Mouse (Mus musculus): ENCODE measurements around the gene Pdlim5.
"Not testable (repeated sequence)": the region's sequence is repeated elsewhere in the genome, so short reads cannot be mapped to it uniquely, and the experiment has no call there.

Gene Pdlim5

DNA sequence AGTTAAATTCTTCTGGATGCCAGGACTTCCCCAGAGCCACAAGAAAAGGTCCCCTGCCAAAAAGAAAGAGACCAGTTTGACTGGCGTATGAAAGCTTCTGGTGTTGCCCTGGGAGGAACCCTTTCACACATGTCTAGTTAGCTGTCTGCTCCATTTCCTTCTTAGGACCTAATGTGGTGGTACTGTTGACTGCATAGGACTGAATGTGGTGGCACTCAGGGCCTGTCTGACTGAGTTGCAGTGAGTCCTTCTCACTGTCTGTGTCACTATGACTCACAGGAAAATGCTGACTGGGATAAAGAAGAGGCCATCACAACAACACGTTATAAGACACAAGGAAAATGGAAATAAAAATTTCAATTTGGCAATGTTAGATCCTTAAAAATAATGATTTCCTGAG lies 146.0 kb downstream of the Pdlim5 start:
- no peak for DNase-seq

DNA sequence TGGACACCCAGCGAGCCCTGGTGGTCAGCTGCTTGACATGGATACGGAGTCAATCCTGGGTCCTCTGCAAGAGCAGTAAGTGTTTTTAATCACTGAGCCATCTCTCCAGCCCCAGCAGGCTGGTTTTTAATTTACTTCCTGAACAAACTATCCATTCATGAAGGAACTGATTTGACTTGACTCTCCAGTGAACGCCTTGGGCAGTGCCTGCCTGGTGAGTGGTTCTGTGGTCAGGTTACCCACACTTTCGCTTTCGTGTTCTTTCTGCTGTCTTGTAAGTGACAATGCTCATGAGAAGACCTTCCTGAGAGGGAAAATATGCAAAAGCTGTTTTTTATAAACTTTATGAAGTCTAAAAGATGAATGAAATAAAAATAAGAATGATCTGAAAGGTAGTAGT lies 152.2 kb downstream of the Pdlim5 start:
- DNase-seq: no peak

DNA sequence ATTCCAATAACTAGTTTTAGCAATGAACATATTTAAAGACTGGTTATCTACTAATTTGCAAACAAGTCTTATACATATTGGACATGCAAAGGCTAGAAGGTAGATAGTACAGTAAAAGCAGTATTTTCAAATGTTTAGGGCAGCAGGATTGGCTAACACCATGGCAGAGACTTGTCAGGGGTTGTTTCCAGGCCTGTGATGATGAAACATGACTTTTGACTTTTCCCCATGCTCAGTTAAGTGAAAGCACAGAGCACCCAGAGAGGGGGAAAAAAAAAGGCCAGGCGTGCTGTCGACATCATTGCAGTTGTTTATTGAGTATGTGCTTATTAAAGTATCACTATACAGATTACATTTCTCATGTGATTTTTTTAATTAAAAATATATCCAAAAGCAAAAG lies 156.2 kb downstream of the Pdlim5 start:
- no peak for DNase-seq

DNA sequence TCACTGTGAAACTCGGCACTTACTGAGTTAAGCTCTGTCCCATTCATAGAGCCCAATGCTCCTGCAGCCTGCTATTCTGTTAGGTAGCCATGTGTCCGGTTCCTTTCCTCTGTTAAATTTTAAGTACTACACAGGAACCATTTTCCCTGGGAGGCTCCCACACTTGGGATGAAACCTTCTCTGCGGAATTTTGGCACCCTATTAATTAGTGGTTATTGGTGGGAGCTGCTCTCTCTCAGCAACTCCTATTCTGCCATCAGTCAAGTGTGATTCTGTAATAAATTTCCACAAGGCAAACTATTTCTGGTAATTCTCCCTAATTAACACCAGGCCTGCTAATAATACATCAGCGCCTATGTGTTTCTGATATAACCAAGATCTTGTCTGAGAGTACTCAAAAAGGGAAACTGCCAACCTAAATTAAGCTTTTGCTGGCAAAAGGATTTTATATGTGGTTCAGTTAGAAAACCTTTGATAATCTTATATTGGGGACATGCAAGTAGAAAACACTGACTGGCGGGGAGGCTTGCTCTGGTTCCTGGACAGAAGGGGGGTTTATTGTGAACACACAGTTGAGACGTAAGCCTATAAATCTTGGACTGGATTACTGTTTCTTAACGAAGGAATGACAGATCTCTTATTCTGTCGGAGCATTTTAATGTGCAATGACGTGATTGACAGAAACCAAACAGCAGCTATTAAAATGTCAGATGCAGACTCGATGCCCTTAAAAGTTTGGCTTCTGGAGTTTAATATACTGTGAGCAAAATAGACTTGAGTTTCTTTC lies 157.0 kb downstream of the Pdlim5 start:
- DNase-seq: no peak

DNA sequence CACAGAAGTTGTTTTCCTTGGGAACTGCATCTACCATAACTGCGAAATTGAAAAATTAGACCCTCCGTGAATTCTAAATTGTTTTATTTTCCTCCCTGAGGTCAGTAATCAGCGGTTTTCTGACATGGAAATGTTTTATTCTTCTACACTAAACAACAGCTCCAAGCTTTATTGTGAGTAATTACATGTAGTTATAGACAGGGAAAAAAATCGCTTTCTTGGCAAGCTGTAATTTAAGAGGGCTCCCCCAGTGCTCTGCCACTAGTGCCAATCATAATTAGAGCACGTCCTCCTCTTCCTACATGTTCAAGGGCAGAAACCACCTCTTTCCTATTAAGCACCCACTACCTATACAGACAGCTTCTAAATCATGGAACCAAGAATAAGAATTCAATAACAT lies 157.9 kb downstream of the Pdlim5 start:
- DNase-seq: no peak

DNA sequence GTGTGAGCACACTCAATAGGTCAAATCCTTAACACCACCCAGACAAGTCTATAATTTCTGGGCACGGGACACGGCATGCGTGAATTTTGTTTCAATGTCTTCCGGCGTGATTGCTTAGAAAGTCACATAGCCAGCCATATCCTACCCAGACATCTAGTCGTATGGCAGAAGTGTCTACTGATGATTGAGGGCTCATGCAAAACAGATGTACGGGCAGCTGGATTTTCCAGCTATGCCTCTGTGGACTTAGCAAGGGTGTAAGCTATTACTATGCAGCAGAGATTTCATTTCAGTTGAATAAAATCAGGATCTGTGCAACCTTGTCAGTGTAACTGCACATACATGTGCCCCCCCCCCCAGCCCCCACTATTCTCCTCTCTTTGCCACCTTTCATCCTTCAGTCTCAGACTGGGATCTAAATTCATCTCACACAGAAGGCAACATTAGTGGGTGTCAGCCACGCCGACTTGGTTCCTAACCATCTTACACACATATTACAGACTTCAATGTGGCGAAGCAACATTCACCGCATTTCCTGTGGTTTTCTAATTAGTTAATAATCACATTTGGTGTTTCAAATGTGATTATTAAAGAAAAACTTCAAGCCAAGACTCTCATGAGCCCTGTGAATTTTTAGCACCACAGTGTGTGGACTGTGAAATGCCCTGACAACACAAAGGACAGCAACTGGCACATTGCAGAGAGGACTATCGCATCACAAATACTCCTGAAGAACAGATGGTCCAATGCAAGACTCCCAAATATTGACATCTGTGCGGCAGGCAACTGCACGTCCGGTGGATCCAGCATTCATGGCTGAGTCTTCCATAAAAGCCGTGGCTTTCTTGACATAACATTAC lies 161.7 kb downstream of the Pdlim5 start:
- no peak for DNase-seq

DNA sequence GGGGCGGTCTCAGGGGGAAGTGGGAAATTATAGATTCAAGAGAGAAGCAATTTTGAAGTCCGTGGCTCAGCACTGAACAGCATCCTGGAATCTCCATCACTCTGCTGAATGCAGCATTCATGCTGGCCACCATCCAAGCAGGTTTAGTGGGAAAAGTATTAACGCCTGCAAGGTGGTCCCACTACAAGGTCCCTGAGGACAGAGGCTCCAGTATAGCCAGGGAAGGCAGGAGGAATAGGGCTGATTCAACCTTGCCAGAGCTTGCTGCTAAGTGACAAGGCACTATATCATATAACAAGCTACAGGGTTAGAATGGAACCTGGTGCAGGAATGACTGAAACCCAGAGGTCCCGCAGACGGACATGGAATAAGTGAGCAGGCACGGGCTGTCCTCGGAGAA lies 166.8 kb downstream of the Pdlim5 start:
- no peak for DNase-seq

DNA sequence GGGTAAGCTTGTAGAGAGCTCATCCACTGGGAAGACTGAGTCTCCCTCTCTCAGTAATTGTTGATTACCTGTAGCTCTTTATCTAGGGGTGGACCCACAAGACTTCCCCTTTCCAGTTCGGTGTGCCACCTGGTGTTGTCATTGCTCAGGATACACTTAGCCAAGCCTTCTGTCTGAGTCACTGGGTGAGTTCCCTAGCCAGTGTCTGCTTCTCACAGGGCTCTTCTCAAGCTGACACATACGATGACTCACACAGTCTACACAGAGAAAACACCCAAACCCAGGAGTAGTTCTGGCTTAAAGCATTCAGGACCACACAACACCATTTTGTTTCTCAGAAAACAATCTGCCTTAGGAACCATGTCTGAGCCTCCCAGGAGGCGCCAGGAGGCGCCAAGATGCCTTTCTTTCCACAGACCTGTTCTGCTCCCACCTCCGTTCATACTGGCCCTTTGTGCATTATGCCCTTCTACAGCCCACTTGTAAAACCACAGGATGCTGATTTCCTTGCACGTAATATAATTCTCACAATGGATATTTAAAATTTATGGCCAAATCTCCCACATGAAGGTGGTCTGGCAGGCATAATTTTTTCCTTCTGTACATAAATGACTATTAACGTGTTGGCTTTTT lies 172.9 kb downstream of the Pdlim5 start:
- DNase-seq: no peak

DNA sequence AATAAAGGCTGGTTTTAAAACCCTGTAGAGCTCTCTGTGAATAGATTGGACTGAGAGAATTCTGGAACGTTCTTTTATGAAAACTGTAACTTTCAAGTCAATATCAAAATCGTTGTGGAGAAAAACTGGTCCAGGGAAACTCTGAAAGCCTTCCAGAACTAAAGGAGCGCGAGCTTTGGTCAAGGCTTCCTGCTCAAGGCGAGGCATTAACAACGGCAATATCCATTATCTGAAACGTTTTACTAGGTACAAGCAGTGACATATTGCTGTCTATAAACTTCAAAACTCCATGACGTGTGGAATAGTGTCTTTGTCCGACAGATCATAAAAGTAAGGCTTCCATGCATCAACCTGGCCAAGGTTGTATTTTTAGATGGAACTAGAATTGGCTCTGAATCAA lies 175.6 kb downstream of the Pdlim5 start:
- no peak for DNase-seq

DNA sequence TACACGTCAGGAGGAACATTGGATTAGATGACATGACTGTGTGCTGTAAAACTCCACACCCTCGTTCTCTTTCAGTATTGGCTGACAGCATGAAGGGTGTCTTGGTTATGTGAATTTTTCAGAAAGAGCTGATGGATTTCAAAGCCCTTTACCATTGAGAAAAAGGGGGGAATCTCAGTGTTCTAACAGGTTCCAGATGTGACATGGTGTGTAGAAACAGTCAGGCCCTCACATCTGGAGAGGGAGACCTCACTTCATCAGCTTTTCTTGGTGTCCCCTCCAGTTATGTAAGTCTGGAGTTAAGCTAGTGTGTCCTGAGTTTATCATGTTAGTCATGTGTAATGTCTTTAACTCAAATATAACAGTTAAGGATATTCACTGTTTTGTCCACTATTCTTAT lies 182.7 kb downstream of the Pdlim5 start:
- DNase-seq: no peak

DNA sequence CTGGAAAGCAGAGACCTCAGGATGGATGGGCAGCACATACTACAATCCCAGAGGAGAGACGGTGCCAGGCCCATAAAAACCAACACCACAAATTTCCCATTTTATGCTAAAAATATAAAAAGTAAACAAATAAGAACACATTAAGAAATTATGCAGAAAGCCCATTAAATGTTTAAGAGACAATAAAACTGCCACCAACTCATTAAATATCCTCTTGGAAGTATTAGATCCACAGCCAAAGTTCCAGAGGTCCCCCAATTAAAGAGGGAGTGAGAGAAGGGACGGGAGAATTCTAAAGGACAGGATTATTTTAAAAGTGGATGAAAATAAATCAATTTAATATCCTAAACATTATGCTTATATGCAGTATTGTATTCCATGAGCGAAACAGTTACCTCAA lies 183.3 kb downstream of the Pdlim5 start:
- no peak for DNase-seq

DNA sequence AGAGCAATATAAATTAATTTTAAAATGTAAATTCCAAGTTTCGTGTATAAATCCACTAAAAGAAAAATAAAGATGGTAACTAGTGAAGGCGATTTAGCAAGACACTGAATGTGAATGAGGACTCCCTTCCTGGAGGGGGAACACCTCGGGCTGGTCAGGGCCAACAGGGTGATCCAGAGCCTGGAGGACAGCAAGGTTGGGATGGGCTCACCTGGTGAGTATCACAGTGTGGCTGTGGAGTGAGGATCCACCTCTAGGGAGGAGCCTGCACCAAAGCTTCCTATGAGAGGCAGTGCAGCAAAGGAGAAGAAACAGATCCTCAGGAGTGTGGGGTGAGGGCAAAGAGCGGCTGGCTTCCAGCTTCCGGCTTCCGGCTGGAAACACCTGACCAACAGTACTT lies 185.5 kb downstream of the Pdlim5 start:
- DNase-seq: no peak

DNA sequence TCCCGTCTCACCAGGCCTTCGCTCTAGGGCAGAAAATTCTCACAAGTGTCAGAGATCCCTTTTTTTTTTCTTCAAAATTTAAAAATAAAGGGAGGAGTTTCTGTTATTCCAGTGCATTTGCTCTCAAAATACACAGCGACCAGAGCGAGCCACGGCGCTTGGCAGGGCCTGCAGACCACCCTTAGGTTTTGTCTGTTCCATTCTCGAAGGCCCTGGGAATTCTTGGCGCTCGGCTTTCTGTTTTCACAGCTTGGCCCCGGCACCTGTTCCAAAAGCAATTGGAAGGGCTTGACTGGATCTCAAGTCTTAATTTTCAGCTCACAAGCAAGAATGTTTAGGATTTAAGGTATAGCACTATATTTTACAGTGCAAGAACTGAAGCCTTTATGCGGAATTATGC lies 186.4 kb downstream of the Pdlim5 start:
- no peak for DNase-seq

DNA sequence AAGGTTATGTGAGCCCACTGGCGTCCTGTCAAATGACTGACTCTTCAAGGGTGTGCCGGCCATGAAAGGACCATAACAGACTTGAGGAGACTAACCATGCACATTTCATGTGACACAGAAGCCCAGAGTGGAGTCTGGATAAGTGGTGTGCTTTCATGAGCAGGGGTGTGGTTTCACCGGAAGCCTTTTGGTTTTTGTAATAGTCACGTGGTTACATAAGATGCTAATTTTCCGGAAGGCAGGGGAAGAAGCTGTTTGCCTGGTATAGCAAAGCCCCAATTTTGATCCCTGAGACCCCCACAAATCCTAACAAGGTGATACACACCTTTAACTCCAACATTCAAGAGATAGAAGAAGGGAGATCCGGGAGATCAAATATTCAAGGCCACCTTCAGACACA lies 188.0 kb downstream of the Pdlim5 start:
- no peak for DNase-seq

DNA sequence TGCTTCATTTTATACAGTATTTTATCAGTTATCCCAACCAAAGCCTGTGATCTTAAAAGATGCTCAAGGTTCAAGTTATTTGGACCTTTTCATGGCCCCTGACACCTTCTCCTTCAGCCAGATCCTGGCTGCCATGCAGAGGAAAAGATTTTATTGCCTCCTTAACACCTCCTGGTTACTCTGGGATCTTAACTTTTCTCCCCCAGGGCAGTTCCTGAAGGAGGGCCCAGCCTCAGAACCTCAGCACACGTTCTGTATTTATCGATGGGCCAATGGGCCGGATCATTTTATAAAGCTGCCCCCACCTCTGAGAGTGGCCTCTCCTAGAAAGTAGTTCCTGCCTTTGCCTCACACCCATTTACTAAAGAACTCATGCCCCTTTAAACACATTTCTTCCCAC lies 189.2 kb downstream of the Pdlim5 start:
- no peak for DNase-seq

DNA sequence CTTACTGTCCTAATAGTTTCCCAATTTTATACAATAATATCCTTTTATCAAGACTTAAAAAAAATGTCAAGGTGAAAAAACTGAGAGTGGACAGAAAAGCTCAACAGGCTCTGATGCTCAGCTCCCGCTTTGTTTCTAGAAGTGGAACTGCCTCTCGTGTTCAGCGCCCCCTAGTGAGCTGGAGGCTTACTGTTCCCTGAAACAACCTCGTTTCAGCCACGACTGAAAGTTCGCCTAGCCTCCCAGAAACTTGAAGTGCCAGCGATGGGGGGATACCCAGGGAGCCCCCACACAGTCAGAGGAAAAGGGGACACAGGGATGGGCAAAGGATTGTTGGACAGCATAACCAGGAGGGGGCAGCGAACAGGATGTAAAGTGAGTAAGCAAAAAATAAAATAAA lies 199.4 kb downstream of the Pdlim5 start:
- DNase-seq: no peak

DNA sequence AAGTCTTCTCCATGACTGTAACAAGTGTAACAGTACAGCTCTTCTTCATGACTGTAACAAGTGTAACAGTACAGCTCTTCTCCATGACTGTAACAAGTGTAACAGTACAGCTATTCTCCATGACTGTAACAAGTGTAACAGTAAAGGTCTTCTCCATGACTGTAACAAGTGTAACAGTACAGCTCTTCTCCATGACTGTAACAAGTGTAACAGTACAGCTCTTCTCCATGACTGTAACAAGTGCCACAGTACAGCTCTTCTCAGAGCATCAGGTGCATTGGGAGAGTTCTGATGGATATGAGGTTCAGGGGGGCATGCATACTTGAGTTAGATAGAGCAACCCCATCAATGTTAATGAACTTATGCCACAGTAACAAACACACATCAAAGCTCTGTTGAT lies 203.9 kb downstream of the Pdlim5 start:
- not testable (repeated sequence) for DNase-seq

All from cerebellum, adult 11-12 months (tissue).